Mouse (Mus musculus) ovary, postnatal 36 days (tissue): Measurements from ENCODE around the gene Zfp266.
"Not testable (repeated sequence)": the region's sequence is repeated elsewhere in the genome, so short reads cannot be mapped to it uniquely, and the experiment has no call there.

Experiments used
- DNase-seq: peaks from one replicate; pipeline ENCODE4 v3.0.0; 2022; ENCODE audit warnings: low spot score, mixed read lengths

Zfp266 gene

DNA sequence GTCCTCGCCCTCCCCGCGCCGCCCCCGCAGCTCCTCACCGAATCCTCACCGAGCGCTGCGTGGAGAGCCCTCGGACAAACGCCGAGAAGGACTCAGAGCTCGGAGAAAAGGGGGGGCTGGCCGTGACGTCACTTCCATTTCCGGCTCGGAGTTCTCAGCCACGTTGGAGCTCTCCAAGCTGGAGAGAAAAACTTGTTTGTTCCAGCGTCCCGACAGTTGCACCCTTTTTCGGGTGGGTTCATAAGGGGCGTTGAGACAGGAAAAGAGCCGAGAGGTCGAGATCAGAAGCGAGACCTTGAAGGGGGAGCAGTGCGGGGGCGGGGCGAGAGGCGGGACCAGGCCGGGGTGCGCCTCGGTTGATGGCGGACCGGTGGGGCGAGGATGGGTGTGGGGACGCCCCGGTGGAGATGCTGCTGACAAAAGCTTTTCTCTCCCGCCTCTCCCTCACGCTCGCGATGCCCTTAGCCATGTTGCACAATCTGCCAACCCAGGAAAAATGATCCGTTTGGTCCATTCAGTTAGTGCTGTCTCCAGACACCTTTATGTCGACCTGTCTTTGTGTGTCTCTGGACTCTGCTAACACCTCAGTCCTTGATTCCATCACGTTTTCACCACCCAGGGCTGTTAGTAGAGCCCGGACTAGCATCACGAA, at the start of gene Zfp266:
Gene Zfp266, minus strand, starts transcription at position 112 of the 652 bp plus-strand sequence.
- DNase-seq = peak; percentile 89

DNA sequence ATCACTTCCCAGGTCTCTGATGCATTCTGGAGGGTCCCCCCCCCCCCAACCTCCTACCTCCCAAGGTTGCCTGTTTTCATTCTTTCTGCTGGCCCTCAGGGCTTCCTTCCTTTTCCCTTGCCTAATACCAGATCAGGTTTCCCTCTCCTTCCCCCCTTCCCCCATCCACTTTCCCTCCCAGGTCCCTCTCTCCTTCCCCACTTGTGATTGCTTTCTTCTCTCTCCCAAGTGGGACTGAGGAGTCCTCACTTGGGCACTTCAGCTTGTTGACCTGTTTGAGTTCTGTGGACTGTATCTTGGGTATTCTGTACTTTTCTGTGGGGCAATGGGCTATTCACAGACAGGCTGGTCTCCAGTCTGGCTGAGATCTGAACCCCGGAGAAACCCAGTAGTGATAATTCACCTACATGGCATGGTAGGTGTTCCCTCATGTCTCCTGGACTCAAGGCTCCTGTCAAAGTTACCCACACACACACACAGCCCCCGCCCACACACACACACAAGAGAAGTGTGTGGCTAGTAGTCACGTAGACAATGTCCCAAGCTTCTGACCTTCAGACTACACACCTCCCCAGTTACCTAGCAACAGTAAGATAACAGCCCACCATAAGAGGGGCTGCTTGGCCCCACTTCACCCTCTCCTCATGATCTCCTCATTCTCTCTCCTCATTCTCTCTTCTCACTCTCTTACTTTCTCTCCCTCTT, 44.3 kb upstream of the Zfp266 start:
- not testable (repeated sequence) for DNase-seq

DNA sequence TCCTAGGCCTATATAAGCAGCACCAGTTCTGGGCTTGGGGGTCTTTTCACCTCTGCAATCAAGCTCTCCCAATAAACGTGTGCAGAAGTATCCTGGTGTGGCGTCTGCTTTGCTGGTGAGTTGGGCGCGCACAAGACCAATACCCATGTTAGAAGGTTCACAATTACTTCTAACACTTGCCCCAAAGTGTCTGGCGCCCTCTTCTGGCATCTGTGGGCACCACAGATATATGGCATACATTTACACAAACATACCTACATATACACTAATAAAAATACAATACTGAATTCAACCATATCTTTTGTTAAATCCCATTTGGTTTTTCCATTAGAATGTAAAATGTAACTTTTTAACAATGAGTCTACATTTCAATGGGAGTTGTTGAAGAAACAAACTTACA, 41.0 kb upstream of the Zfp266 start:
- DNase-seq = no peak

DNA sequence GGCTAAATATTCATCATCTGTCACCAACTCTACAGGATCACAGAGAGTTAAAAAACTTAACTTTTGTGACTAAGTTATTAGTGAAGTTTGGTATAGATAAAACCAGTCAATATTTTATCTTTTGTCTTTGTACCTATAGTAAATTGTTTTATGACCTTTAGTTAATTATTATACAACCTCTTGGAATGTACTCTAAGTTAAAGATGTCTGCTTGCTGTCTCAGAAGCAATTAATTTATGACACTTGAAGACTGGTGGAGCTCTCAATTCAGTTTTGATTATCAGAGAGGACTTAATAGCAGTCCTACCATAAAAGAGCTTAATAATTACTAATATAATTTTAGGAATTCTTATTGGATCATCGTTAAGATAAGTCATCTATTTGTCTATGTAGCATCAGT, 31.5 kb upstream of the Zfp266 start:
- DNase-seq = no peak

DNA sequence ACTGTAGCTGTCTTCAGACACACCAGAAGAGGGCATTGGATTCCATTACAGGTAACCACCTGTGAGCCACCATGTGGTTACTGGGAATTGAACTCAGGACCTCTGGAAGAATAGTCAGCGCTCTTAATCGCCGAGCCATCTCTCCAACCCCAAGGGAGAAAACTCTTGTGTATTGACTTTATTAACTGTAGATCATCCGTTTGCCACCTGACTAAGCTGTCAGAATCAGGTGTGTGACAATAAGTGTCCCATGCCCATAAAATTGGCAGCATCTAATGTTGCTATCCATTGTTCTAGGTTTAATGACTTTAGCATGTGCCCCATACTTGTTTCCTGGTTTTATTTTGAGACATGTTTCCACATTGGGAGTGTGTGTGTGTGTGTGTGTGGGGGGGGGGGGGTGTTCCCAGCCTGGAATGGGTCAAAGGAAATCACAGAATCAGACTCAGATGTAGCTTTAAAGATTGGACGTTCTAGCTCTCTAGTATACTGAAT, 30.6 kb upstream of the Zfp266 start:
- DNase-seq = no peak

DNA sequence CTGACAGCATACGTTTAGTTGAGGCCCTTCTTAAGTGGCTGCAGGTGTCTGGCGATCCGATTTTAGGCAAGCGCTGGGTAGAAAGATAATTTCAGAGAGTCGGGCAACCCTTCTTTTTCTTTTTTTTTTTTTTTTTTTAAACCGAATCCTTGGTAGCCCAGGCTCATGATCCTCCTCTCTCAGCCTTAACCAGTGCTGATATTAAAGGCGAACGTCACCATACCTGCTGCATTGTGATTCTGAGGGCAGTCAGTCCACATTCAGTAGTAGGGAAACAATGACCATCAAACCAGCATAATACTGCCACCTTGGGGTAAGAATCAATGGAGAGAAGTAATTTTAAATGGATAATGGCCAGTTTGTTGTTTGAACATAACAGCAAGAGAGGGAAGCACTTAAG, 23.9 kb upstream of the Zfp266 start:
- DNase-seq = no peak

DNA sequence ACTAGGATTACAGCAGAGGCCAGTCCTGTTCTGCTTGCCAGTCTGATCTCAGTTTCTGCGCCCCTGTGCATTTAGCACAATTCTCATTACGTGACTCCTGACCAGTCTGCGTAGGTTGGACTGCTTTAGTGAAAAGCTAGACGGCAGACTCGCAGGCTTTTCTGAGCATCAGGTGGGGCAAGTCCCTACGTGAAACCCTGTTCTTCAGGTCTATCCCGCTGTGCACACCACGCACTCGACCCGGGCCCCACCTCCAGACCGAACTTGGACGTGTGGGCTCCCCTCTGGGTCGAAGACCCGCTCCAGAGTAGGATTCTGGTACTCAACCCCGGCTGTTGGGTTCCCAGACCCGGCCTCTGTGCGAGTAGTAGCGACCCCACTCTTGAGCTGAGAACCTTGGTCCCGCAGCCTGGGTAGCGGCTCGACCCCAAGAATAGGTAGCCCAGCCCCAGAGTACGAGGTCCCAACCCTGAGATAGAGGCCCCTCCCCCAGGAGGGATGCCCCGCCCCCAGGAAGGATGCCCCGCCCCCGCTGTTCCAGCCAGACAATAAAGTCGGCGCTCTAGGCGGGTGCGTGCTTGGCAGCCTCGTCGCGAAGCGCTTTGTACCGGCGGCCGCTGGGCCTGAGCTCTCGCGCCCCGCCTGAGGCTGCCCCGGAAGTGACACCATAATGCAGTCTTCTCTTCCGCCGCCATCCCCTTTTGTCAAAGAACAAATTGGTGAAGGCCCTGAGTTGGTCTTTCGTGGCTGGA, 23.0 kb upstream of the Zfp266 start:
- peak; percentile 89 for DNase-seq

DNA sequence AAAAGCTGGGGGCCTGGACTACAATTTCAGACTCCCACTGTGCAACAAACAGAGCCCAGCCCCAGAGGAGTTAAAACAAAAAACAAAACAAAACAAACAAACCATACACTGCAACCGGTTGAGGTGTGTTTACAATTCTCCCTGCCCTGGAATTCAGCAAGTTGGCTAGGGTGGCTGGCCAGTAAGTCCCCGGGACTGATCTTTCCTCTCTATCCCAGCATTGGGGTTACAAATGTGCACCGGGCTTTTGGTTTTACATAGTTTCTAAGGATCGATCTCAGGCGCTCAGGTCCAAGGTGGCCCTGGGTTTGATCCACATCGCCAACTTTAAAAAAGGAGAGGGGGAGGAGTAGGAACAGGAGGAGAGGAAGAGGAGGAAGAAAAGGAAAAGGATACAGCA, 22.3 kb upstream of the Zfp266 start:
- DNase-seq = no peak

DNA sequence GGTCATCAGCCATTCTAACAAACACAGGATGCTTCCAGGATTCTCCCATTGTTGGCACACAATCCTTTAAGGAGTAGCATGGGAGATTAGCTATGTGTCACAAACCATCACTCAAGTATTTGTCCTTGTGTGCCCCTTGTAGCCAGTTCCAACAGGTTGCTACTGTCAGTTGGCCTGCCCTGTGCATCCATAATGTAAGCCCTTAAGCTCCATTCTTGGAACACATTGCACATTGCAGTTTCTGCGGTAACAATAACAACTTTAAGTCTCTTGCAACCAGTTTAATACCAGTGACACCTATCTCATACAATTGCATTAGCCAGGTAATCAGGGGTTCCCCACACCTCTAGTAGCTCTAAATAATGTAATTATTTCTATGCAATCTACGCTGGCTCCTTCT, 15.4 kb upstream of the Zfp266 start:
- DNase-seq = no peak

DNA sequence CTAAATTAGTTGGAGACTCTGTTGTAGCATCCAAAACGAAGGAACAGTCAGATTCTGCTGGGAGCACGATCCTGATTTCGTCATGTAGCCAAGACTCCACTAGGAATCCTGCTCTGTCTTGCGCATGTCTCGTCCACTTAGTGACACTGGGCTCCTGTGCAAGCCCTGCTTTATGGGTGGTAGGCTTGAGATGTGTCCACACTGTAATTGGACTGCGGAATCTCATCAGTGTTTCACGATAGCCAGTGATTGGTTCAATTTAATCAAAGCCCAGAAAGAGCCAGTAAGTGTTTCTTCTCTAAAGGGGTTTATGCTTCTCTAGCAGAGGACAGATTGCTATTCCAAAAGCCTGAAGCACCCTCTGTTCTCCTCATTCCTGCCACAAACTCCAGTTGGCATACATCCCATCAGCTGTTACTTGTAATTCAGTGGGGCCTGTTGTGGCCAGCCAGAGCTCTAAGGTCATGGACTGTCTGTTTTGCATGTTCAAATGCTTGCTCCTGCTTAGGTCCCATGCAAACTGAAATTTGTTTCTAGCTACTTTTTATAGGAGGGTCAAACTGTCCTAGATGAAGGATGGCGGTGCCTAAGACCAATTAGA, 13.2 kb upstream of the Zfp266 start:
- no peak for DNase-seq

DNA sequence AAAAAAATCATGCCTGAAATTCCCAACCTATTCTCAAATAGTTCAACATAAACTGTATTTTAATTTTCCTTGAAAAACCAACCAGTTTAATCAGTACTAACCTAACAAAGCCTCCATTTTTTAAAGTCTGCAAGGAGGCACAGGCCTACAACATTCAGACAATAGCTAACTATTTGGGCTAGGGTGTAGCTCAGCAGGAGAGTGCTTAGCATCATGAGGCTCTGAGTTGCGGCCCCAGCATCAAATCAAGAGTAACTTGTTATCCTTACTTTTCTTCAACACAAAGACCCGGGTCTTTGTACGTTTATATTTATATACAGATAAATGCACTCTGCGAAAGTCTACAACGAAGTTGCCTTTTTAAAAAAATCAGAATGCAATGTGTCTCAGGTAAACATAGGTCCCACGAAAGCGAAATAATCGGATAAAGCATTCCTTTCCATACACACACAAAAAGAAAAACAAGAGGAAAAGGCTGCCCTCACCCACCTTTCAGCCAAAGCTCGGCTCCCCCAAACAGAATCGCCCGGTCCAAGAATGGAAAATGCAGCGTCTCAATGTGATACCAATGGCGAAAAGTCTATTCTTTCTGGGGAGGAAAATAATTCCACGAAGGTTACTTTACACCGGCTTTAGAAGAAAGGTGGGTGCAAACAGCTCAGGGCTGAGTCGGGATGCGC, 546 bp downstream of the Zfp266 start:
- DNase-seq = no peak

DNA sequence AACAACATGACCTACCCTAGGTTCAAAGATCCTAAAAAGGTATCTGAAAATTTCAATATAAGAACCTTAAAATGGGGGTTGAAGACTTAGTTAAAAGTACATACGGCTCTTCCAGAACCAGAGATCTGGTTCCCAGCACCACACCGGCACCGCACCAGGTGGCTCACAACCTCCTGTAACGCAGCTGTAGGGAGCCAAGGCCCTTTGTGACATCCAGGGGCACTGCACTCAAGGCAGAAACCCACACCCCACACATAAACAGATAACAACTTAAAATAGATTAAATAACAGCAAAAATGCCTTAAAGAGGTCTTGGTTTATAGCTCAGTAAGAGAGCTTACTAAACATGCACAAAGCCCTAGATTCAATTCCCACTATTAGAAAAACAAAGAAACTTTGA, 1.3 kb downstream of the Zfp266 start:
- DNase-seq = no peak

DNA sequence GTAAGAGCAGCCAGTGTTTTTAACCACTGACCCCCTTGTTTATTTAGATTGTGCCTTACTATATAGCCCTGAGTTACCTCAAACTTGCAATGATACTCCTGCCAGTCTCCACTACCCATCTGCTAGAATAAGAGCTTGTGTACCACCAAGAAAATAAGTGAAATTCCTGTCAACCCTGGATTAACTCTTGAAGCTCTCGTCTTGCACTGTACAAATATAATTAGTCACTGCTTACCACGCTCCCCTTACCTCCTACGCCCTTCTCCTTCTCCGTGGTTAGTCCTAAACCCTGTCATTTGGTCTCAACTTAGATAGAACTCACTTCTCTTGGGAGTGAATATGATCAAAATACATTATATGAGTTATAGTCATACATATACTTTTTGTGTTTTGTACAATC, 2.5 kb downstream of the Zfp266 start:
- no peak for DNase-seq

DNA sequence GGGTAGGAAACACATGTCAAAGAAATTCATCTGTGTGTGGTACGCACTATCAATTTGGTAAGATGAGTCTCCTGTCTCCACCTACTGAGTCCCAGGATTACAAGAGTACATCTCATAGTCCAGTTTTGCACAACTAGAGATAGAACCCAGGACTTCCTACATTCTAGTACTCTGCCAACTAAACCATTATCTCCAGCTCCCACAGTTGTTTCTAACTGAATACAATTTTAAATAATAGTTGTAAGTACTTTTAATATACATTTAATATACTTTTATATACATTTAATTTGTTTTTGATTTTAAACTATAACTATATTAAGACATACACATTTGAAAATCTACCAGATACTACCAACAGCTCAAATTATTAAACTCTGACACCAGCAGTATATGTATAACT, 3.5 kb downstream of the Zfp266 start:
- no peak for DNase-seq

DNA sequence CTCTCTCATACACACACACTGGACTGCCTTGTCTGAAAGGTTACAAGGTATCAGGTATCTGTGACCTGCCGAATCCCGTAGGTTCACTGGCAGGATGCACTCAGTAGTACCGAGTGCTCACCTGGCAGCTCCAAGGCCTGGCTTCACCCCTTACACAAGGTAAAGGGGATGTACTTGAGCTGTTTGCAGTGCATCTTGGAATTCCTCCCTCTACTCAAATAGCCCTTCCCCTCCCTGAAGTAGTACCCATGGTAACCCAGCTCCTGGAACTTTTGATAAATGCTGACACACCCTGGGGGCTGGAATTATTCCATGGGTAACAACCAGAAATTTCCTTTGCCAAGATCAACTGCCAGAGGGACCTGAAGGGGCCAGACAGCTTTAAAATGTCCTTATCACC, 7.2 kb downstream of the Zfp266 start:
- DNase-seq = no peak

DNA sequence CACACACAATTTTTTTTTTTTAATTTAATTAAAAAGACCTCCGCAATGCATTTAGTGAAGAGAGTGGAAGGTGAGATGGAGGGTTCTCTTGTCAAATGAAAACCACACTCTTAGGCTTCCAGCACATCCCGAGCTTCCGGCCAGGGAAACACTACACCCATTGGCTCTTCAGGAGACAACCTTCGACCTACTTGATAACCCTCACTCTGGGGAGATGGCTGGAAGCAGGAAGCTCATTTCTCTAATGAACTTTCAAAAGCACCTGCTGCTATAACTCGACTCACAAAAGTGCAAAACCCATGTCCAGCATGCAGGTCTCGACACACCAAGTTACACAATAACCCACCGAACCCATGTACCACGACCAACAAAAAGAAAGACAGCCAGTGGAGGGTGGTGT, 8.5 kb downstream of the Zfp266 start:
- no peak for DNase-seq

DNA sequence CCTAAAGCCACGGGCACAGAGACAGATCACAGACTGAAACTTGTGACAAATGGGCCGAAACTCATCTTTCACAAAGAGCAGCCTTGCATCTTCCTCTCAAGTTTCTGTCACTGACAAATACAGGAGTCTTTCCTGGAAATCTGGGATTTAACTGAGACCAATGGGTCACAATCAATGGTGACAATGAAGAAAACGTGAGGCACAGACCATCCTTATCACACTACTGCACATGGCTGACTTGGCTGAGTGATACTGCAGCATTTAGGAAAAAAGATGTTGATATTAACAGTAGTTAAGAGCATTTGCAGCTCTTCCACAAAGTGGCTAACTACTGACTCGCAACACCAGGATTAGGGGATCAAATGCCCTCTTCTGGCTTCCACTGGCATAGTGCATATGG, 9.6 kb downstream of the Zfp266 start:
- DNase-seq = no peak

DNA sequence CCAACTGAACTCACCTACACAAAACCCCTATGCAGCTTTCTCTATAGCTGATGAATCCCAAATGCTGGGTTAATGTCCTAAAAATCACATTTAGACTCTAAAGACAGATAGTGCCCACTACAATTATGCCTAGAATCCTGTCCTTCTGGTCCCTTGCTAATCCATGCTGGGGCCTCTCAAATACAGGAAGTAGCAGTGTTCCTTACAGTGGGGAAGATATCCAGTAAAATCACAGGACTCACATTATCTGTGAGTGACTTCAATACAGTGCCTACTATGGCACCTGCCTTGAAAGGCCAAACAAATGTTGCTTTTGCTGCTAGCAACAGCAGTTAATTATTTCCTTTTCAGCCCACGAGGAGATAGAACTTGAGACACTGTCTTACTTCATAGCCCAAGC, 10.9 kb downstream of the Zfp266 start:
- DNase-seq = no peak

DNA sequence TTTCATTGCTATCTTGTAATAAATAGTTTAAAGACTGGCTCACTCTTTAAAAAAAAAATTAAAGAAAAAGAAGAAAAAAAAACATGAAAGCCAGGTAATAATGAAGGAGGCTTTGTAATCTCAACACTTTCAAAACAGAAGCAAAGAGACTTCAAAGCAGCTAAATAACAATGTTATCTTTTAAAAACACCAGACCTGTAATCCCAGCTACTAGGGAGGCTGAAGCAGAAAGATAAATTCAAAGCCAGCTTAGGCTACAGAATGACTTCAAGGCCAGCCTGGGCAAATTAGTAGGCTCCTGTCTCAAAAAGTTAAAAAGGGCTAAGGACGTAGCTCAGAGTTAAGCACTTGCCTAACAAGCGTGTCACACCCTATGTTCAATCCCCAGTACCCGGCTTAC, 11.5 kb downstream of the Zfp266 start:
- no peak for DNase-seq

DNA sequence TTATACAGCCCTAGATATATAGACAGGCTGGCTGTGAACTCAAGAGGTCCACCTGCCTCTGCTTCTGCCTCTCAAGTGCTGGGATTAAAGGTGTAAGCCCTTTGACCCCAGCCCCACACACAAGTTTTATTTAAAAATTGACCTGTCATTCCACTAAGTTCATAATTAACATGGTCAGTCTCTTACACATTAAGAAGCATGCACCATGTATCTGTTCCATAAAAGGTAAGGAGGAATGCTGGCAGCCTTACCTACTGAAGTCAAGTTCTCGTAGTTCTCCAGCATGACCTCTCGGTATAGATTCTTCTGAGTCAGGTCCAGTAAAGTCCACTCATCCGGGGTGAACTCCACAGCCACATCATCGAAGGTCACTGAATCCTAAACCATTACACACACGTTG, 16.4 kb downstream of the Zfp266 start:
- DNase-seq = no peak

DNA sequence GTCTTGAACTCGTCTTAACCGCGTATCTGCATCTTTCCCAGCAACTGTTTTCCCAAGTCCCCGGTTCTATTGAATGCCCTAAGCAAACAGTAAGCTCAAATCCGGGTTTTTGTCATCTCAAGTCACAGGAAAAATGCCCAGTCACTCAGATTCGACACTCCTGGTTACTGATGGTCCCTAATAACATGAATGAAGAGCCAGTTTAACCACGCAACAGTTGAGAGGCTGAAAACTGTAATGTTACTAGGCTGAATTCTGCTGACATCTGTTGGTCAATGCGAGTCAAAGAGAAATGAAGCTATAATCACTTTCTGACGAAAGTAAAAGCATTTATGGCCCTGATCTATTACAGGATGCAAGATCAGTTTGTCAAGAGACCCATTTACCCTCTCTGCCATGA, 27.9 kb downstream of the Zfp266 start:
- DNase-seq = no peak
